Mouse (Mus musculus): ENCODE measurements around the gene Vwa2. TPM values are rescaled to one million over a fixed set of nuclear protein-coding genes. Genes with fewer than 3 reads are reported as not detected.

Vwa2 gene
- total RNA-seq, 1 experiment from 2014 or later: not detected

DNA sequence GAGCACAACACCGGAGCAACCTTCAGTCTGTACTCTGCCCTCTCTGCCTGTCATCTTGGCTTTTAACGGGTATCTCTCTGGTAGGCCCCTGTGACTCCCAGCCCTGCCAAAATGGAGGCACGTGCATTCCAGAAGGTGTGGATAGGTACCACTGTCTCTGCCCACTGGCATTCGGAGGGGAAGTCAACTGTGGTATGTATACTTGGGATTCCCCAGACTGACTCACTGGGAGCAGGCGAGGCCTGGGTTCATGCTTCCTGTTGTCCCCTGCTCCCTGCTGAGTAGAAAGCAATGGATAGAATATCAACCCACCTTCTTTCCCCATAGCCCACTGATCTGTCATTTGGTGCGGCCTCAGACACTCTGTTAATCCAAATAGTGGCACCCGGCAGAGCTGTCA is 31.3 kb downstream of the Vwa2 start:
- ATAC-seq (replicated peaks; ENCODE audit: low read depth, poor library complexity, severe bottlenecking): no peak

DNA sequence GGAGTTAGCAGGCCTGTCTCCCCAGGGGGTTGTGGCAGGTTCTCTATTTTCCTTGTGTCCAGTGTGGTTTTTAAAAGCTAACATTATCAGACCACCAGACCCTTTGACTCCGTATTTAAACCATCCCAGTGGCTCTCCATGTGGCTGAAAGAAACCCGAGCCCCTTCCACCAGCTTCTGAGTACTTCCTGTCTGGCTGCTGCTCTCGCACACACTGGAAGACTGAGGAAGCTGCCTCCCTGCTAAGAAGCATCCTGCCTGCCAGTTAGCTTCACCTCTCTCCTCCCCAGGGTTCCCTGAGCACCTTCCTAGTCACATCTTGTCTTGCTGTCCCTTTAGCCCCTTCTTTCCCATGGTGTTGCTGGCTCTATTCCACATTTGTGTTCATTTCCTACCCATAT is 33.8 kb downstream of the Vwa2 start:
- no peak for ATAC-seq (replicated peaks; ENCODE audit: low read depth, poor library complexity, severe bottlenecking)

DNA sequence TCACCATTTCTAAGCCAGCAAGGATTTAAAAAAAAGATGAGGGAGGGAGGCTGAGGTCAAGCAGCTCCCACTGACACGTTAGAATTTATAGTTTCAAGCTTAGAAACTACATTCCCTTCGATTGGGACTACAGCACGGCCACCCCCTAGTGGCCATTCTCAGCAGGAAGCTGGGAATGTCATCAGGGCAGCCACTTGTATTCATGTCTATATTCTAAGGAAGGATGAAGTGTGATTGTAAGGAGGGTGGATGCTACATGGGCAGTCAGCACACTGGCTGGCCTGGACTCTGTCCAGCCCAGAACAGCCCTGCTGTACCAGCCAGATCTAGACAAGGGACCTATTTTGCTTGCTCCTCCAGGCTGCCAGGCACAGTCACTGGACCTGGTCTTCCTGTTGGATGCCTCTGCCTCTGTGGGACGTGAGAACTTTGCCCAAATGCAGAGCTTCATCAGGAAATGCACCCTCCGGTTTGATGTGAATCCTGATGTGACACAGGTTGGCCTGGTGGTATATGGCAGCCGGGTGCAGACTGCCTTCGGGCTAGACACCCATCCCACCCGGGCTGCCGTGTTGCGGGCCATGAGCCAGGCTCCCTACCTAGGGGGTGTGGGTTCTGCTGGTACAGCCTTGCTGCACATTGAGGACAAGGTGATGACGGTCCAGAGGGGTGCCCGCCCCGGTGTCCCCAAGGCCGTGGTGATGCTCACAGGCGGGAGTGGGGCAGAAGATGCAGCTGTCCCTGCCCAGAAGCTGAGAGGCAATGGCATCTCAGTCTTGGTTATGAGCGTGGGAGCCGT is 34.6 kb downstream of the Vwa2 start:
- ATAC-seq (replicated peaks; ENCODE audit: low read depth, poor library complexity, severe bottlenecking): peak; percentile 72; the same call in 1 of the 2 replicates

DNA sequence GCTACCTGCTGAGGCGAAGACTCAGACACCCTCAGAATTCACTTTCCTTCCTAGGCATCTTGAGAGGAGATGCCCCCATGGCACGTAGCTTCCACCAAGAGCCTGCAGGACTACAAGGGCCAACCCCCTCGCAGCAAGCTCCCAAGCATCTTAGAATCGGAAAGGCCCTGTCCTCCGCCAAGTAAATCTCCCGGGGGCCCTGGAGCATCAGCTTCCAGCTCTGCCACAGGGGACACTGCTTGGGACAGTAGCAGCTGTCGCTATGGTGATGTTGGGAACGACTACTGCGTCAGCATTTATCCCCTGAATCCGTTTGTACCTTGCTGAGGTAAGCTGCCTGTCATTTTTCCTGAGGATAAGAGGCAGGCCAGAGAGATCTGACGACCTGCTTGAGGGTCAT is 36.5 kb downstream of the Vwa2 start:
- ATAC-seq (replicated peaks; ENCODE audit: low read depth, poor library complexity, severe bottlenecking): no peak

DNA sequence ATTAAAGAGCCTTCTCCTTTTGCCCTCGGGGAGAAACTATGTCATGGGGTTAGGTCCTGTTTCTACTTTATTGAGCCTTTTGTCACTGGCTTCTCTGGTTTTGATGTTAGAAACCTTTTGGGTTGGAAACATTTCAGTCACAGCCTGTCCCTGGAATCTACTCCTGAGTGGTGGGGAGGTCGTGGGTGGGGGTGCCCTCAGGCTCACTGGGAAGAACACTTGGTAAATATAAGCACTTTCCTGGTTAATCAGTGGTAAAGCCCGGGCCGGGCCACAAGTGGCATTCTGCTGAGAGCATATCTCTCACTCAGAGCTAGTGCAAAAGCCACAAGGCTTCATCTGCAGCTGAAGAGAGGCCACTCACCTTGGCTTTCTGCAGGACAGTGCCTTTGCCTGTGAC is 39.7 kb downstream of the Vwa2 start:
- ATAC-seq (replicated peaks; ENCODE audit: low read depth, poor library complexity, severe bottlenecking): no peak

DNA sequence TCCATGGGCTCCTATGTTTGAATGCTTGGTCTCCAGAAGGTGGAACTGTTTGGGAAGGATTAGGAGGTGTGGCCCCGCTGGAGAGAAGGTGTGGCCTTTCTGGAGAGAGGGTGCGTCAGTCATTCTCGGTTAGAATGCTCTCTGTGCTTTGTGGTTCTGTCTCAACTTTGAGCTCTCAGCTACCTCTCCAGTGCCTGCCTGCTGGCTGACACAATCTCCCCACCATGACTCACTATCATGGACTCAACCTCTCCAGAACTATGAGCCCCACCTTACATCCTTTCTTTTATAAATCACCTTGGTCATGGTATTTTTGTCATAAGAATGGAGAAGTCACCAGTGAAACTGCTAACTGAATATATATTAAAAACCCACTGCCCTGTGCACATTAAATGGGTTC is 40.6 kb downstream of the Vwa2 start:
- ATAC-seq (replicated peaks; ENCODE audit: low read depth, poor library complexity, severe bottlenecking): no peak

DNA sequence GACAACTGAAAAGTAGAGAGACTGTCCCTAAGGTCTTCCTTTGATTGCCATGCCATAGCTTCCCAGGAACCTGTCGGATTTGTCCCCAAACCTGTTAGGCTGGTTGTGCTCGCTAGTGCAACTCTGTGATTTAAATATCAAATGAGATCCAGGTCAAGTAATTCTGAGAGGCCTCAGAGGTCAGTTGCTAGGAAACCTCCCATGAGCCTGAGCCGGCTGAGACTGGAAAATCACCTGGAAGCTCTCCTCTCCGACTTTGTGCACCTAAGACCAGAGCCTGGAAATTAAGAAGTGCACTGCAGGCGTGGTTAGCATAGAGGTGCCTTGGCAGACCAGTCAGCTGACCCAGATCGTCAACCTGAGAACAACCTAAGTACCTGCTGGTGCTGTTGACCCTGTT is 41.0 kb downstream of the Vwa2 start:
- no peak for ATAC-seq (replicated peaks; ENCODE audit: low read depth, poor library complexity, severe bottlenecking)

DNA sequence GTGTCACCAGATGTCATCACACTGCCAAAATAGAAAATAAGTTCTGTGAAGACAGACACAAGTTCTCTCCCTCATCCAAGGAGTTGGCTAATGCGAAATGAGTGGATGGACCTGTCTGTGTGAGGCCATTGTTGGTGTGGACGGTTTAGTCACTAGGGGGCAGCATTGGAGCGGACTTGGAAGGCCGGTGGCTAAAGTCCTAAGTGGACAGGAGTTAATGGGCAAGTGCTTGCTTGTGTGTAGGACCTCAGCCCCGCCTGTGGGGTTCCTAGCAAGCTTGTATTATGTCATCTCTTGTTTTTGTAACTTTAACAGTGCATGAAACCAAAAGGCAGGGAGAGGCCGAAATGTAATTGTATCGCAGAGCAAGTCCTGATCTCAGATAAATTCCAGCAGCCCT is 45.6 kb downstream of the Vwa2 start:
- peak; percentile 88 for ATAC-seq (replicated peaks; ENCODE audit: low read depth, poor library complexity, severe bottlenecking)

DNA sequence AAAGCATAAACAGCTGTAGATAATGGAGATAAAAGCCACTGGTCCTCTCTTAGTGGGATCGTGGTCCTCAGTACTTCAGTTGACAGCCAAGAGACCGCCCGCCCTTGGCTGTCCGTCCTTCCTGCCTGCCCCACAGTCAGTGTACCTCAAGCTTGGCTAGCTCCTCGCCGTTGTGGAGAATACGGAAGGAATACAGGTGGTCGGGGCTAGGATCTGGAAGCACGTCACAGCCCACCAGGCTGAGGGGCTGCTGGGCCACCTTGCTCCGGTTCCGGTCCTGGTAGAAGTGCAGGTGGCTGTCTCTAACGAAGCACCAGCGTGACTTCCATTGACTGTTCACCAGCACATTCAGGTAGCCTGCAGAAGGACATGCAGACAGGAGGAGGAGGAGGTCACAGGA is 46.2 kb downstream of the Vwa2 start:
- no peak for ATAC-seq (replicated peaks; ENCODE audit: low read depth, poor library complexity, severe bottlenecking)

DNA sequence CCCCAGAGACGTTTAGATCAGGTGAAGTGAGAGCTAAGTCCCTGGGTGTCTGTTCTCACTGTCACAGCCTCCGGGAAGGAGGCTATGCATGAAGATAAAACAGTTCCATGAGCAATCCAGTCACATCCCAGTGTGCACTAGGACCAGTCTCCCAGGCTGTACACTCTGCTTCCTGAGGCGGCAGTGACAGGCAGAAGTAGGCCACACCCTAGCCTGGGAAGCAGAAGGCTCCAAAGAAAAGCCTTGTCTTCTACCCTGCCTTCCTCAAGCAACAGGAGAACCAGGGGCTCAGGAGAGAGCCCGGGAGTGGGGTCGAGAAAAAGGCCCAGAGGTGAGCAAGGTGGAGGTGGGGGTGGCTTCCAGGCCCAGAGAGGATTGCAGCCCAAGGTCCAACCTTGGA is 47.7 kb downstream of the Vwa2 start:
- no peak for ATAC-seq (replicated peaks; ENCODE audit: low read depth, poor library complexity, severe bottlenecking)

DNA sequence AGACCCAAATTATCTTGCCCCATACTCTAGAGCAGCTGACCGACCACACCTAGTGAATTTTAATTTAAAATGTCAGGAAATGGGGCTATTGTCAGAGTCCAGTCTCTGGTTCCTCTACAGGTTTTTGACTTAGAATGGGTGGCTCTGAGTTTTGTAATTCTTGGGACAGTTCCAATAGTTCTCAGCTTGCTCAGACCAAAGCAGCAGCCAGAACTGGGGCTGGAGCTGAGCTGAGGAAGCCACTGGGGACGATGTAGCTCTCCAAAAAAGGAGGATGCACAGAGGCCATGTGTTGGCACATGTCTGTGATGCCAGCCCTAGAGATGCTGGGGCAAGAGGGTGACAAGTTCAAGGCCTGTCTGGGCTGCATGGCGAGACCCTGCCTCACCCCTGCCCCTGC is 55.3 kb downstream of the Vwa2 start:
- no peak for ATAC-seq (replicated peaks; ENCODE audit: low read depth, poor library complexity, severe bottlenecking)

DNA sequence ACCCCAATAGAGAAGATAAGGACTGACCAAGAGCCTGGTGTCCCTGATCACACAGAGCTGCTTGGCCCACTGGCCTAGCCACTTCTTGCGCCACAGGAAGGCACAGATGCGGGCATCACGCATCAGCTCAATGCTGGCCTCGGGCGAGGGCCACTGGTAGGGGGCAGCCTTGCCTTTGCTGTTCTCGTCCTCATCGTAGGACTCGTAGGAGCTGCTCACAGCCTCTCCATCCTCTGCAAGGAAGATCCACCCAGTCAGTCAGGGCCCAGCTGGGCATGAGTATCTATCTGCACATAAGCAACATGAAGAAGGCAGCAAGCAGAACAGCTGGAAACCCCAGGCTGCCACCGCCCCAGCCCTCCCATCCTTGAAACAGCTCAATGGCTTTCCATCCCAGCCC is 56.0 kb downstream of the Vwa2 start:
- no peak for ATAC-seq (replicated peaks; ENCODE audit: low read depth, poor library complexity, severe bottlenecking)

DNA sequence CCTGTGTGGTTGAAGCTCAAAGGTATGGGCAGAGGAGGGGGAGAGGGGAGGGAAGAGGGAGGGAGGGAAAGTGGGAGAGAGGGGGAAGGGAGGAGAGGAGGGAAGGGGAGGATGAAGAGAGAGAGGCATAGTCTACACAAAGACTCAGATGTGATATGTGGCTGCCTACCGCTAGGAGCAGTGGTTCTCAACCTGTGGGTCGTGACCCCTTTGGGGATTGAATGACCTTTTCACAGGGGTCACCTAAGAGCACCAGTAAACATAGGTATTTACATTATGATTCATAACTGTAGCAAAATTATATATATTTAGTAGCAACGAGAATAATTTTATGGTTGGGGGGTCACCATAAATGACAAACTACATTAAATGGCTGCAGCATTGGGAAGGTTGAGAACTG is 59.8 kb downstream of the Vwa2 start:
- ATAC-seq (replicated peaks; ENCODE audit: low read depth, poor library complexity, severe bottlenecking): no peak

DNA sequence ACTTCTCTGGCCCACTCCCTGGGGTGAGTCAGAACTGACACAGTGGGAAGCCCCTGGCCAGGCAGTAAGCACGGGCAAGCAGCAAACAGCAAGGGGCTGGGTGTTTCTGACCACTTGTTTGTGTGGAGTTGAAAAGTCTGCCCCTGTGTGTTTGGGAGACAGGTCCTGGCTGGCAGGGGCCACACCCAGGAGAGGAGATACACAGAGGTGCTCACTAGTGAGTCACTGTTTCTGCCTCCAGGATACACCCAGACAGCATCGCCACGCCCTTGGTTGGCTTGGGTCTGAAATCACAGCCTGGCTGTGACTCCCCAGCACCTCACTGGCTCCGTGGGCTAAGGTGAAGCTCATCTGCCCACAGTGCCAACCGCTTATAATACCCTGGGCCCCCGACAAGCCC is 61.1 kb downstream of the Vwa2 start:
- no peak for ATAC-seq (replicated peaks; ENCODE audit: low read depth, poor library complexity, severe bottlenecking)

DNA sequence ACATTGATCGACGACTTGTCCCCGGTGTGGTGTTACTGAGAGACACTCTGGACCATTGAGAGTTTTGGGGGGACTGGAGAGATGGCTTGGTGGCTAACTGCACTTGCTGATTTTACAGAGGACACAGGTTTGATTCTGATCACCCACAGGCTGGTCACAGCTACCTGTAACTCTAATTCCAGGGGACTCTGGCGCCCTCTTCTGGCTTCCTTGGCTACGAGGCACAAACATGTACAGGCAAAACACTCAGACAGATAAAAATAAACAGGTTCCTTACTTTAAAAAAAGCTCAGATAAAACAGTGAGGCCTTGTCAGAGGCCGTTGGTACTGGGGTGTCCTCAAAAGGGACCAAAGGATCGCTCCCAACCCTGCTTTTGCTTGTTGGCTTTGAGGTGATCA is 61.7 kb downstream of the Vwa2 start:
- ATAC-seq (replicated peaks; ENCODE audit: low read depth, poor library complexity, severe bottlenecking): no peak

DNA sequence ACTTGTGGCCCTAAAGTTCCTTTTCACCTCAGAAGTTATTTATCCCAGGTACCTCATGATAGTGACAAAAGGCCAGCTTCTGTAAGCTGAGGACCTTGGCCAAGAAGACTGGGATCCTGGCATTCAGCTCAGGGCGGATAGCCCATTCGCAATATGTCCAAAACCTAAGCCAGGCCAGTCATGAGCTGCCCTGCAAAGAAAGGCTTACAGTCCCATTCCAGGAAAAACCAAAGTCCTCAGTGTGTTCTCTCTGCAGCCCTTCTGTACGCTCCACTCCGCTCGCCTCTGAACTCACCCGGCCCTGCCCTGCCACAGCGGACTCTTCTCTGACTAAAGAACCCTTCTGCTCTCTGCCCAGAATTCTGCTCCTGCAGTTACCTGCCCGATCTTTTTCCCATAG is 62.2 kb downstream of the Vwa2 start:
- ATAC-seq (replicated peaks; ENCODE audit: low read depth, poor library complexity, severe bottlenecking): no peak

DNA sequence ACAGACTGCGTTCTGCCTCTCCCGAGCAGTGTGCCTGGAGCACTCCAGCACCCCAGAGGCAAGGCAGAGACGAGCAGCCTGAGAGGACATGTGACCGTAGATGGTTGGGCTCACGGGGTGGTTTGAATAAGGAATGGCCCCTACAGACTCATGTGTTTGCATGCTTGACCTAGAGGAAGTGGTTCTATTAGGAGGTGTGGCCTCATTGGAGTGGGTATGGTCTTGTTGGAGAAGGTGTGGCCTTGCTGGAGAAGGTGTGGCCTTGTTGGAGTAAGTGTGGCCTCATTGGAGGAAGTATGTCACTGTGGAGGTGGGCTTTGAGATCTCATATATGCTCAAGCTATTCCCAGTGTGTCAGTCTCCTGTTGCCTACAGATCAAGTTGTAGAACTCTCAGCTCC is 63.9 kb downstream of the Vwa2 start:
- ATAC-seq (replicated peaks; ENCODE audit: low read depth, poor library complexity, severe bottlenecking): no peak

DNA sequence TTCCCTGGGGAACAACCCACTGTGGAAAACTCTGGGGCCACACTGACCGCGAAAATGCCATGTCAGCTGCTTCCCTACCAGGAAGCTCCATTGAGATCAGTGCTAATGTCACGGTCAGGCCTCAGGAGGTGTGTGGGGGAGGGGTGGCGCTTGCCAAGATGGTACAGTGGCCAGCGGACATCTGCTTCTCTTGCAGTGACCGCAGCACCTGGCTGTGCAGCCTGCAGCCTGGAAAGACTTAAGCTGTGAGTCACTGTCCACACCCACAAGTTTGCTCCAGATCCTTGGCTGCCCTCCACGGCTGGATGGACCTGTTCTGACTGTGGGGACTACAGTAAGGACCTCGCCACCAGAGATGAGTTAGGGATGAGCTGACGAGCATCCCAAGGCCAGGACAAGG is 65.8 kb downstream of the Vwa2 start:
- ATAC-seq (replicated peaks; ENCODE audit: low read depth, poor library complexity, severe bottlenecking): no peak

DNA sequence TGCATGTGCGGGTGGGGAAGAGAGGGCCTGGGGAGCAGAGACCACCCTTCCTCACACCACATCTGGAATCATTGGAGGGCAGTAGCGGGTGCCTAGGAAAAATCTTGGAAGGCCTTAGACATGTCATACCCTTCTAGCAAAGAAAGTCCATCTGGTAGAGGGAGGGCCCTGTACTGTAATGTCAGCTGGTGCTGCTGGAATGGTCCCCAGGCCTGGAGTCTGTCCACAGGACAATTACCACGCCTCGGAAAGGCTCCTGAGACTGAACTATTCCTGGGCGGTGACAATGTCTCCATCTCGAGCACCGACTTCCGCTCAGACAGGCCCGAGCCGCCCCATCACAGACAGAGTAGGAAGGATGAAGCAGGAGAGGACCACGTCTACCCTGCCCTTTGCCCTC is 66.5 kb downstream of the Vwa2 start:
- ATAC-seq (replicated peaks; ENCODE audit: low read depth, poor library complexity, severe bottlenecking): no peak

DNA sequence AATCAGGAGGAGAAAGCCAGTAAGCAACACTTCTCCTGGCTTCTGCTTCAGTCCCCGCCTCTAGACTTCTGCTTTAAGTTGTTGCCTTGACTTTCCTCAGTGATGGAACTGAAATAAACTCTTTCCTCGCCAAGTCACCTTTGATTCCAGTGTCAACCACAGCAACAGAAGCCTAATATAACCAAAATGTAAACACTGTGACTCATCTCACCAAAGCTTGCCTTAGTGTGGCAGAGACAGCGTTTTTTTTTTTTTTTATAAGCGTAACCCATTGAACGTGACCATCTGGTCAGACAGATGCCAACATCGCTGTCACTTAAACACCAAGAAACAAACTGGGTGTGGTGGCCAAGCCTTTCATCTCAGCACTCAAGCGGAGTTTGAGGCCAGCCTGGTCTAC is 68.2 kb downstream of the Vwa2 start:
- ATAC-seq (replicated peaks; ENCODE audit: low read depth, poor library complexity, severe bottlenecking): no peak

DNA sequence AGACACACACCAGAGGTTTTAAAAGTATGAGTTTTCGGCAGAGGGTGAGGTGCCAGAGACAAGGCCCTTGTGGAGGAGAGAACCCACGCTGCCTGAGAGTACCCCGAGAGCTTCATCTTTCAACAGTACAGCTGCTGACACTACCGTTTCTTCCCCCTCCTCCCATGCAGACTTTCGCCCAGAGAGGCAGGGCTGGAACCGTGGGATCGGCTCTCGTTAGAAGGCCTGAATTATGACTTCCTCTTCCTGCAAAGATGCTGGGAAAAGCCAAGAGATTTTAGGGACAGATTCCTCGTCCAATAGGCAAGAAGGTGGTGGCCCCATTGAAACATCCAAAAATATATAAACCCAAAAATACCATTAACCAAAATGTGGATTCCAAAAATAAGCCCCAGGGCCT is 70.2 kb downstream of the Vwa2 start:
- ATAC-seq (replicated peaks; ENCODE audit: low read depth, poor library complexity, severe bottlenecking): no peak

DNA sequence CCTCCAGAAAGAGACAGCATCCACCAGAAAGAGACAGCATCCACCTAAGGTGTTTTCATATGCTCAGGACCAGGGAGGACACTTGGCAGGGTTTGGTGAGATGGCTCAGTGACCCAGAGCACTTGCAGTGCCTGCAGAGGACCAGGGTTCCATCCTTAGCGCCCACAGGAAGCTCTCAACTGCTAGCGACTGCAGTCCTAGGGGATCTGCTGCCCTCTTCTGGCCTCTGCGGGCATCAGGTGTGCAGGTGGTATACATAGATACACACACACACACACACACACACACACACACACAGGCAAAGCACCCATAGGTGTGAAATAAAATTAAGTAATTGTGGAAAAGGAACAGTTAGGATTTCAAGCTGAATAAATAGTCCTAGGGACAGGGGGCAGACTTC is 70.8 kb downstream of the Vwa2 start:
- ATAC-seq (replicated peaks; ENCODE audit: low read depth, poor library complexity, severe bottlenecking): no peak

DNA sequence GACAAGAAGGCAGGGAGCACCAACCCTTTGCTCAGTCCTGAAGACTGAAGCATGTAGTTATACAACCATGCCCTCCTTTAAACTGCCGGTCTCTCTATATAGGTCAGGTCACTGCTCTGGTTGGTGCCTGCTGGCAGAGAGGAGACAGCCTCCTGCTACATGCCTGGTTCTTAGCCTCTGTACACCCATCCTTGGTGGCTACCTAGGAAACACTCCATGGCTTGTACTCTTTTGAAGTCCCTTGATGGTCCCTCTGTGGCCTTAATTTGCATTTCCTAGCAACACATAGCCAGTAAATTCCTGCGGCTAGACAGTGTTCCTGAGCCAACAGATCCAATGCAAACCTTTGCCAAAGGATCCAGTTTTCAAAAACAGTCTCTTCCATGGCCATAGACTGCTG is 71.6 kb downstream of the Vwa2 start:
- no peak for ATAC-seq (replicated peaks; ENCODE audit: low read depth, poor library complexity, severe bottlenecking)
